Mouse (Mus musculus) hindbrain, embryonic 14.5 days (tissue): ENCODE measurements around the gene Stxbp5. TPM values are rescaled to one million over a fixed set of nuclear protein-coding genes. Genes with fewer than 3 reads are reported as not detected.

ENCODE experiments used
- ATAC-seq: fragments of 200-750 bp; cut with Nextera tagmentation; 2 replicates; pipeline ENCODE4 v1.8.0; 2017; ENCODE audit warnings: moderate number of reproducible peaks, mild to moderate bottlenecking, moderate TSS enrichment, moderate library complexity; ENCODE audit not compliant: low FRiP score
- DNase-seq: peaks from one replicate; pipeline ENCODE4 v3.0.0-alpha.2; 2015; ENCODE audit warnings: low spot score
- H3K27ac ChIP-seq: fragments of 300-500 bp; sonication (generic); 2 replicates; pipeline ENCODE4 v1.5.1; 2014; ENCODE audit warnings: mild to moderate bottlenecking, moderate library complexity
- H3K27me3 ChIP-seq: fragments of 300-500 bp; sonication (generic); 2 replicates; pipeline ENCODE4 v1.6.1; 2014; ENCODE audit warnings: mild to moderate bottlenecking, low read length, mixed read lengths; ENCODE audit not compliant: control insufficient read depth, insufficient read depth
- H3K36me3 ChIP-seq: fragments of 300-500 bp; sonication (generic); replicated peaks from 2 replicates; pipeline ENCODE4 v1.6.1; 2014; ENCODE audit not compliant: control insufficient read depth, insufficient read depth
- H3K4me1 ChIP-seq: fragments of 300-500 bp; sonication (generic); replicated peaks from 2 replicates; pipeline ENCODE4 v1.6.1; 2014; ENCODE audit warnings: antibody characterized with exemption, low read length, mixed read lengths; ENCODE audit not compliant: control insufficient read depth, insufficient read depth
- H3K4me2 ChIP-seq: fragments of 300-500 bp; sonication (generic); replicated peaks from 2 replicates; pipeline ENCODE4 v1.6.1; 2014; ENCODE audit warnings: mild to moderate bottlenecking, moderate library complexity
- H3K4me3 ChIP-seq: fragments of 300-500 bp; sonication (generic); replicated peaks from 2 replicates; pipeline ENCODE4 v1.5.1; 2014; ENCODE audit warnings: mild to moderate bottlenecking, low read length
- H3K9ac ChIP-seq: fragments of 300-500 bp; sonication (generic); 2 replicates; pipeline ENCODE4 v1.6.1; 2014
- H3K9me3 ChIP-seq: fragments of 300-500 bp; sonication (generic); 2 replicates; pipeline ENCODE4 v1.6.1; 2016; ENCODE audit warnings: low read length; ENCODE audit not compliant: control insufficient read depth
- WGBS: fragments of 180-500 bp; shearing (Covaris S2); extraction: QIAGEN DNeasy Blood & Tissue Kit; methylation state at CpG from one replicate; pipeline ENCODE4 v1.1.7; 2014; 5-methylcytosine and 5-hydroxymethylcytosine counted together
- polyA plus RNA-seq: library from polyadenylated mRNA; unstranded; fragments of >200 nt; fragmentation: Nextera tagmentation; extraction: Ambion mirVana; gene quantifications from 2 replicates; pipeline ENCODE4 v1.2.1, GENCODE M21; 2014

Gene Stxbp5
- 14.0 and 14.3 TPM in 2 replicates for polyA plus RNA-seq

DNA sequence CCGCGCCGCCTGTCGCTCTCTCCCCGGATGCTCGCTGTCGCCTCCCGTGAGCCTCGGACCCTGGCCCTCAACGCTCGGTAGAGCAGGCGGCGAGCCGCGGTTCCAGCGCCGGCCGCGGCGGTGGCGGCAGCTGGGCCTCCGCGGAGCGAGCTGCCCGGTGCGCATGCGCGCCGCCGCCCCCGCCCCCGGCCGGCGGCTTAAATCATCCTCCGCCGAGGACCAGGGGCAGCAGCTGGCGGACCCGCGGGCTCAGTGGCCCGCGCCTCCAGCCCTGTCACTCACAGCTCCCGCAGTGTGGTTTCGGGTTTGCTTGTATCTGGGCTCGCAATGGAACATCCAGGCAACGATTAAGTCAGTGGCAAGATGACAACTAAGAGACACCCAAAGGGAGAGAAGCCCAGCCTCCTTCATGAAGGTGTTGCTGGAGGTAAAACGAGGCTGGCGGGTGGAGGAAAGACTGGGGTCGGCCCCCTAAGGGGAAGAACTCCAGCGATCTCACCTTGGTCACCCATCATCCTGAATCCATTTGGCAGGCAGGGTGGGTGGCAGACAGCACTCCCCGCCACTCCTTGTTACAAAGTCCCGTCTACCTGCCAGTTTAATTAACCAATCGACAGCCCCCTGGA lies at the start of gene Stxbp5:
Gene Stxbp5, minus strand, starts transcription at position 9 of the 626 bp plus-strand sequence.
- peak; percentile 87 for DNase-seq
- H3K27ac ChIP-seq = peak within 1 kb of the TSS; percentile 96
- WGBS = under 1% methylated on average over 52 of the region's 52 CpGs
- peak within 1 kb of the TSS; percentile 87 for H3K9ac ChIP-seq
- peak; percentile 78 for ATAC-seq
- peaks cover 24% of the 10 kb centered on the region for H3K4me1 ChIP-seq
- H3K27me3 ChIP-seq = no peaks in the 10 kb centered on the region
- no peaks in the 10 kb centered on the region for H3K36me3 ChIP-seq
- peak within 1 kb of the TSS; percentile 88 for H3K4me2 ChIP-seq
- peak within 1 kb of the TSS; percentile 73 for H3K4me3 ChIP-seq
- H3K9me3 ChIP-seq = no peaks in the 10 kb centered on the region

GRCm38 (mm10) chr10:9912395-9912794 lies 11.5 kb upstream of the Stxbp5 start:
- 82% methylated on average over 5 of the region's 5 CpGs for WGBS
- DNase-seq (no peak), ATAC-seq (no peak)

DNA sequence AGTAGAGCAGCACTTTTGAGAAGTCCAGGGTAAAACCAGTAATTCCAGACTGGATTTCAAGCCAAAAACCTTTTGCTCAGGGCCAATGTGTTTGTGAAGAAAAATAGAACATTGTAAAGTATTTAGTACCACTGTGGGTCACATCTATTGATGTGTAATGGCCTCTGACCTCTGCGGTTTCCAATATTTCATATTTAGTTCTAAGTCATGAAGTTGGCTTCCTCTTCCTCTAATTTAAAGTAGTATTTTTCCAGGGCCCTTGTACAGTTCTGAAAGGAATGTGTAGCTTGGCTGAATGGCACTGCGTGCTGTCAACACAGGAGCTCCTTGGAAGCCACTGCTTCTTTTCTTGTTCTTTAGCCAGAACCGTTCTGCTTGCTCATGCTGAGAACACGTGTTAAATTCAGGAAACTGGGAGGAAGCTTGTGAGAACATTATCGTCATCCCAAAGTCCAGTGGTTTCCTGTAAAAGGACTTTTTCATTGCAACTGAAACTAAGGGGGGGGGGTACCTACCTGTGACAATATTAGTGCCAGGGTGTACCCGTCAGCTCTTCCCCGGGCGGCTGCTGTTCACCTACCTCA lies 7.1 kb upstream of the Stxbp5 start:
- Histone ChIP-seq H3K9me3 (no peaks in the 10 kb centered on the region), H3K4me3 (no peak overlapping the region), H3K36me3 (no peaks in the 10 kb centered on the region), H3K27me3 (no peaks in the 10 kb centered on the region), H3K27ac (no peak overlapping the region), H3K4me2 (no peak overlapping the region), H3K4me1 (no peaks in the 10 kb centered on the region), H3K9ac (no peak overlapping the region)
- ATAC-seq (no peak), DNase-seq (no peak)
- 81% methylated on average over 8 of the region's 8 CpGs for WGBS

More at GRCm38 (mm10) chr10:9912395-9912794, 11.5 kb upstream of the Stxbp5 start:
- Histone ChIP-seq H3K27ac (no peak overlapping the region), H3K9ac (no peak overlapping the region), H3K36me3 (no peaks in the 10 kb centered on the region), H3K4me2 (no peak overlapping the region), H3K27me3 (no peaks in the 10 kb centered on the region), H3K9me3 (no peaks in the 10 kb centered on the region), H3K4me1 (no peaks in the 10 kb centered on the region), H3K4me3 (no peak overlapping the region)

- Histone ChIP-seq H3K36me3 (no peaks in the 10 kb centered on the region), H3K9me3 (no peaks in the 10 kb centered on the region), H3K27me3 (no peaks in the 10 kb centered on the region), H3K9ac (no peak overlapping the region), H3K4me2 (no peak overlapping the region), H3K4me1 (no peaks in the 10 kb centered on the region), H3K4me3 (no peak overlapping the region), H3K27ac (no peak overlapping the region)
- DNase-seq (no peak), ATAC-seq (no peak)
- 92% methylated on average over 2 of the region's 2 CpGs for WGBS
Observed at GRCm38 (mm10) chr10:9907519-9907918, 6.6 kb upstream of the Stxbp5 start.

DNA sequence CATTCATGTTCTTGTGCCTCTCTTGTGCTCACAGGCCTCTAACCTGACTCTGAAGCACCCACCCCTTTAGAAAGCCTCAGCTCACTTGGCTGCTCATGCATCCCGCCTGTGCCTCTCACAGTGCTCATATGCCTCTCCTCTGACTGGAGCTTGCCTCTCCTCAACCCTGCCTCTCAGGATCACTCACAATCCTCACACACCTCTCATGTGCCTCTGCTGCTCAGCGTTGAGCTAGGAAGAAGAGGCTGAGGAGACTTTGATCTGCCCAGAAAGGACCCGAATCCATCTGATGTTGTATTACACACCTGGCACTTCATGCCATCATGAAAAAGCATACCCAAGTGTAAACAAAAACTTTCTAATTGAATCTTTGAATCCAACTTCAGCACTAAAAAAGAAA lies 5.3 kb upstream of the Stxbp5 start:
- Histone ChIP-seq H3K9me3 (no peaks in the 10 kb centered on the region), H3K4me1 (no peaks in the 10 kb centered on the region), H3K9ac (no peak overlapping the region), H3K4me3 (no peak overlapping the region), H3K27me3 (no peaks in the 10 kb centered on the region), H3K27ac (no peak overlapping the region), H3K4me2 (no peak overlapping the region), H3K36me3 (no peaks in the 10 kb centered on the region)
- ATAC-seq (no peak), DNase-seq (no peak)
- WGBS = 60% methylated on average over 3 of the region's 3 CpGs

DNA sequence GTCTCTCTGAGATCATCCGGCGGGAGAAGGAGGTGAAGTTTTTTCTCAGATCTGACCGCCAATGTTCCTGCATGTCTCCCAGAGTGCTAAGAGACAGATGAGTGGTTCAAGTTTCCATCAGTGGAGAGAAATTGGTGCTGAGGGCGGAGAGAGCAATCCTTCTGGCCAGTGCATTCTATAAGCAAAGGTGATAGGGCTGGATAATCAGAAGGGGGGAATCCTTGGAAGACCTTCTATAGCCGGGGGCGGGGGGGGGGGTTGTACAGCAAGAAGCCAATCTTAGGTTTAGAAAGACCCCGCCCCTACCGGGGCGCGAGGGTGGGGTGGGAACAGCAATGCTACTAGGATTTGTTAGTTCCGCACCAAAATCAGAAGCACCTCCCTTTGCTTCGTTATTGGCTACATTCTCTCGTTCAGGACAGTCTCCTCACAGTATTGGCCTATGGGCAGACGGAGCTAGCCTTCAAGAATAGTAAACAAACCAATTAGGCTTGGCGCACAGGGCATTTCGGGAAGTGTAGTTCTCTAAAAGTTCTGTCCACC lies 889 bp upstream of the Stxbp5 start:
- WGBS = under 1% methylated on average over 16 of the region's 16 CpGs

GRCm38 (mm10) chr10:9900315-9901070 lies 386 bp downstream of the Stxbp5 start:
- Histone ChIP-seq H3K4me3 (peak overlapping the region; percentile 73), H3K9ac (peak overlapping the region; percentile 87), H3K36me3 (no peaks in the 10 kb centered on the region), H3K9me3 (no peaks in the 10 kb centered on the region), H3K27me3 (no peaks in the 10 kb centered on the region), H3K4me1 (peaks cover 24% of the 10 kb centered on the region), H3K27ac (peak overlapping the region; percentile 96), H3K4me2 (peak overlapping the region; percentile 88)
- DNase-seq (peak; percentile 52), ATAC-seq (peak; percentile 58)
- WGBS = under 1% methylated on average over 45 of the region's 81 CpGs

More for the DNA sequence above, 889 bp upstream of the Stxbp5 start:
- H3K9ac ChIP-seq = peak overlapping the region; percentile 87
- no peaks in the 10 kb centered on the region for H3K36me3 ChIP-seq
- peak overlapping the region; percentile 73 for H3K4me3 ChIP-seq
- ATAC-seq (peak; percentile 92), DNase-seq (peak; percentile 89)
- no peaks in the 10 kb centered on the region for H3K27me3 ChIP-seq
- no peaks in the 10 kb centered on the region for H3K9me3 ChIP-seq
- H3K4me1 ChIP-seq = peaks cover 24% of the 10 kb centered on the region
- H3K4me2 ChIP-seq = peak overlapping the region; percentile 88
- H3K27ac ChIP-seq = peak overlapping the region; percentile 96

DNA sequence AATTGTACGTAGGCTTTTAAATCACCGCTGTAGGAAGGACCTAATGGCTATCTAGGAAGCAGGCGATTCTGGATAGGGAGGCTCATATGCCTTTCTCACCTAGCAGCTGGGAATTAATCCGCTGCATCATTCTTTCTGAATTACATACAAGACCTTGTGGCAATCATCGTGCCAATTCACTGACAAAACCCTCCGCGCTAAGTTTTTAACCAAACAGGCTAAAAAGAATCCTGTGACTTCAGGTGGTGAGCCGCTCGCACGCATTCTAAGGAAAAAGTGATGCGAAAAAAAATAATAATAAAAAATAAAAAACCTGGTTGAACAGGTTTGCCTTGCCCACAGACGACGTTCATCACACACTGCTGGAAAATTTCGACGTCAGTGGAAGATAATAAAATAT lies 1.1 kb downstream of the Stxbp5 start:
- H3K4me3 ChIP-seq = peak overlapping the region; percentile 73
- peak overlapping the region; percentile 88 for H3K4me2 ChIP-seq
- H3K9ac ChIP-seq = peak overlapping the region; percentile 87
- no peaks in the 10 kb centered on the region for H3K36me3 ChIP-seq
- no peaks in the 10 kb centered on the region for H3K27me3 ChIP-seq
- no peaks in the 10 kb centered on the region for H3K9me3 ChIP-seq
- H3K4me1 ChIP-seq = peaks cover 24% of the 10 kb centered on the region
- DNase-seq (peak; percentile 61), ATAC-seq (no peak)
- WGBS = 1% methylated on average over 15 of the region's 15 CpGs
- H3K27ac ChIP-seq = peak overlapping the region; percentile 96; the same call in 1 of the 2 replicates

- DNase-seq (no peak), ATAC-seq (no peak)
- Histone ChIP-seq H3K9me3 (no peaks in the 10 kb centered on the region), H3K9ac (peak overlapping the region; percentile 87), H3K36me3 (no peaks in the 10 kb centered on the region), H3K4me1 (peaks cover 24% of the 10 kb centered on the region), H3K4me2 (peak overlapping the region; percentile 88), H3K27ac (no peak overlapping the region), H3K4me3 (peak overlapping the region; percentile 73), H3K27me3 (no peaks in the 10 kb centered on the region)
- 4% methylated on average over 7 of the region's 7 CpGs for WGBS
Observed at GRCm38 (mm10) chr10:9899086-9899485, 1.8 kb downstream of the Stxbp5 start.
